Mouse (Mus musculus) limb, embryonic 14.5 days (tissue): ENCODE measurements around the gene Pcx. TPM values are rescaled to one million over a fixed set of nuclear protein-coding genes. Genes with fewer than 3 reads are reported as not detected.

Source experiments
- ATAC-seq: fragments of 200-750 bp; cut with Nextera tagmentation; 2 replicates; pipeline ENCODE4 v1.8.0; 2017; ENCODE audit warnings: low read depth, moderate number of reproducible peaks, moderate TSS enrichment; ENCODE audit not compliant: low FRiP score
- DNase-seq: peaks from one replicate; pipeline ENCODE4 v3.0.0-alpha.2; 2015; ENCODE audit warnings: low spot score
- H3K27ac ChIP-seq: fragments of 300-500 bp; sonication (generic); replicated peaks from 2 replicates; pipeline ENCODE4 v1.5.1; 2014; ENCODE audit warnings: low read depth, mild to moderate bottlenecking, low read length, moderate library complexity, mixed read lengths
- H3K27me3 ChIP-seq: fragments of 300-500 bp; sonication (generic); 2 replicates; pipeline ENCODE4 v1.6.1; 2014; ENCODE audit warnings: low read length, mixed read lengths; ENCODE audit not compliant: control insufficient read depth, insufficient read depth
- H3K36me3 ChIP-seq: fragments of 300-500 bp; sonication (generic); 2 replicates; pipeline ENCODE4 v1.6.1; 2014; ENCODE audit warnings: mild to moderate bottlenecking, low read length, moderate library complexity, mixed read lengths; ENCODE audit not compliant: control insufficient read depth, insufficient read depth
- H3K4me1 ChIP-seq: fragments of 300-500 bp; sonication (generic); 2 replicates; pipeline ENCODE4 v1.6.1; 2014; ENCODE audit warnings: antibody characterized with exemption, low read length, mixed read lengths; ENCODE audit not compliant: control insufficient read depth, insufficient read depth
- H3K4me2 ChIP-seq: fragments of 300-500 bp; sonication (generic); replicated peaks from 2 replicates; pipeline ENCODE4 v1.6.1; 2014; ENCODE audit warnings: low read depth, mild to moderate bottlenecking, low read length, moderate library complexity; ENCODE audit not compliant: severe bottlenecking
- H3K4me3 ChIP-seq: fragments of 300-500 bp; sonication (generic); replicated peaks from 2 replicates; pipeline ENCODE4 v1.5.1; 2014; ENCODE audit warnings: low read length
- H3K9ac ChIP-seq: fragments of 300-500 bp; sonication (generic); 2 replicates; pipeline ENCODE4 v1.6.1; 2014; ENCODE audit warnings: mild to moderate bottlenecking, low read depth, low read length, moderate library complexity; ENCODE audit not compliant: severe bottlenecking
- H3K9me3 ChIP-seq: fragments of 300-500 bp; sonication (generic); 2 replicates; pipeline ENCODE4 v1.6.1; 2016; ENCODE audit warnings: low read length; ENCODE audit not compliant: control insufficient read depth
- POLR2A ChIP-seq: fragments of 200-500 bp; IDR thresholded peaks from 2 replicates; pipeline ENCODE4 v1.8.0; 2012; ENCODE audit warnings: inconsistent platforms, mild to moderate bottlenecking, moderate library complexity, borderline replicate concordance; ENCODE audit not compliant: insufficient read depth, insufficient read length; ENCODE audit errors: extremely low read depth
- WGBS: fragments of 180-500 bp; shearing (Covaris S2); extraction: QIAGEN DNeasy Blood & Tissue Kit; methylation state at CpG from one replicate; pipeline ENCODE4 v1.1.7; 2014; 5-methylcytosine and 5-hydroxymethylcytosine counted together
- polyA plus RNA-seq, 2 experiments: library from polyadenylated mRNA; depleted of rRNA in 1 of 2; stranded (reverse) in 1 of 2; unstranded in 1 of 2; fragments of >200 nt; fragmentation: Nextera tagmentation in 1 of 2; extraction: Ambion mirVana in 1 of 2; gene quantifications; 2 replicates each; pipeline versions ENCODE4 v1.2.1 to v1.2.3; 2012 to 2014

The Pcx gene
- polyA plus RNA-seq, 2 experiments, result 11.8 to 14.8 TPM

DNA sequence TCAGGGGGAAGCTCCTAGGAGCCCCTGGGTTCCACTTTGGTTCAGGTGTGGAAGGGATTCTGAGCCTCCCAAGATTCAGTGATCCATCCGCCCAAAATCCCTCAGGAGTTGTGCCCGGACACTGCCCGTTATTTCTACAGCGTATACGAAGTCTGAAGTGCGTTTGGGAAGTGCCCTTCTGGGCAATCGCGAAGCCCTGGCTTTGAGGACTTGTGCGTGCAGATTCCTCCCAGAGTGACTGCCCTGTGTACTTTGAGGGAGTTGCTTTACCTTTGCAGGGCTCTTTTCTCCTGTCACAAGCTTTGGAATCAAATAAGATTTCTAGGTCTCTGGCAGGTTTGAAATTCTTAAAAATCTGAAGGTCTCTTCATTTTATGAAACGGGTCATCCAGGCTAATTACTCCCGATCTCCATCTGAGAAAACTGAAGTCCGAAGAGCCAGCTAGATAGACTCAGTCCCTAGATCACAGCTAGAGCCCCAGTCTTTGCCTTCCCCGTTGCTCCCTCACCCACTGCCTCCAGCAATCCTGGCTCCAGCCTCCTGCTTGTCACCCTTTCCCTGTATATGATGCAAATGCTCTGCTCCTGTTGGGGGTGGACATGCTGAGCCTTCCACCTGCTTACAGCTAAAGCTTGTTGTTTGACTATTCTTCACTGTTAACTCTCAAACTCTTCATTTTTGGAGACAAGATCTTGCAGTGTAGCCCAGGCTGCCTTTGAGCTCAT is 1.0 kb downstream of the Pcx start:
- Histone ChIP-seq H3K4me3 (peak overlapping the region; percentile 70), H3K36me3 (no peaks in the 10 kb centered on the region), H3K9me3 (no peaks in the 10 kb centered on the region), H3K9ac (peak overlapping the region; percentile 53), H3K4me2 (peak overlapping the region; percentile 94), H3K27me3 (peaks cover 5% of the 10 kb centered on the region; the same call in 1 of the 2 replicates), H3K27ac (no peak overlapping the region), H3K4me1 (peaks cover 24% of the 10 kb centered on the region)
- ATAC-seq (no peak), DNase-seq (no peak)
- TF ChIP-seq POLR2A, result no peak
- WGBS, result 7% methylated on average over 13 of the region's 13 CpGs

DNA sequence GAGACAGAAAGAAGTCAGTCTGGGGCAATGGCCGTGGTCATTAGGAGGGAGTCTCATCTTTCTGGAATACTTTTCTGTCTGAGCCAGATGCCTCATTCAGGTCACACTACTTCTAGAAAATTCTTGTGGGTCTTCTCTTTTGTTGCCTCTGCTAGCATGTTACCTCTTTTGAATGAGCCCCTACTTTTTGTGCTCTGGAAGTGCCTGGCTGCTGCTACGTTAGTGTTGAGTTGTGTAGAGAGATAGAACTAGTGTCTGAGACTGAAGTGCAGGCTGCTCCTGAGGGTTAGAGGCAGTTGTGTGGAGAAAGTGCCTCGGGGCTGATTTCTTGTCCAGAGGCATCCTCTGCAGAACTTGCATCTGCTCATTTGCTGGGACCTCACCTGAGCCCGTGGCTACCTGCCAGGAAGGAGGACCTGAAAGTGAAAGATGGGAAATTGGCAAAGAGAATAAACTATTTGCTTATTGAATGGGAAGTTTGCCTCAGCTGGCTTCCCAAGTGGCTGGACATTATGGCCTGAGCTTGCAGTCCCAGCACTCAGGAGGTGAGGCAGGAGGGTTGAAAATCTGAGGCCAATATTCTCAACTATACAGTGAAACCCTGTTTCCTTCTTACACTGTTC is 3.1 kb downstream of the Pcx start:
- Histone ChIP-seq H3K9me3 (no peaks in the 10 kb centered on the region), H3K9ac (no peak overlapping the region), H3K36me3 (no peaks in the 10 kb centered on the region), H3K27ac (no peak overlapping the region), H3K4me2 (no peak overlapping the region), H3K27me3 (peaks cover 5% of the 10 kb centered on the region; the same call in 1 of the 2 replicates), H3K4me3 (no peak overlapping the region), H3K4me1 (peaks cover 31% of the 10 kb centered on the region)
- DNase-seq, result no peak
- TF ChIP-seq POLR2A, result no peak
- WGBS, result 62% methylated on average over 4 of the region's 4 CpGs
- no peak for ATAC-seq

DNA sequence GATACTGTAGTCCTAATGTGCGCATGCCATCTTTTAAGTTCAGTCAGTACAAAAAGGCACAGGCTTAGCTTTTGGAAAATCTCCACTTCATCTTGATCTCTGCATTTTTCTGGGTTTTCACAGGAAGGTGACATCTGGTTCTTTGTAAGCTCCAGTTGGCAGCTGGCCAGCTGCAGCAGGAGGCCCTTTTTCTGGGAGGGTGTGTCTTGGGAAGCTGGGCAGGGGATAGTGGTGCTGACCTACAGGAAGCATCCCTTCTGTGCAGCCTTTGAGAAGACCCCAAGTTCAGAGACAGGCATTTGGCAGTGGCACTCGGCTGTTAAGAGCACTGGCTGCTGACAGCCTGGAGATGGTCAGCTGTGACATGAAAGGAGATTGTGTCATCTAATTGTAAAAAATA is 5.5 kb downstream of the Pcx start:
- Histone ChIP-seq H3K9ac (no peak overlapping the region), H3K4me1 (peaks cover 30% of the 10 kb centered on the region), H3K4me2 (no peak overlapping the region), H3K27me3 (peaks cover 4% of the 10 kb centered on the region; the same call in 1 of the 2 replicates), H3K4me3 (no peak overlapping the region), H3K27ac (peak overlapping the region; percentile 45; the same call in 1 of the 2 replicates), H3K9me3 (no peaks in the 10 kb centered on the region), H3K36me3 (no peaks in the 10 kb centered on the region)
- 28% methylated on average over 2 of the region's 2 CpGs for WGBS
- peak; percentile 53 for ATAC-seq
- DNase-seq, result peak; percentile 57
- TF ChIP-seq POLR2A, result no peak

DNA sequence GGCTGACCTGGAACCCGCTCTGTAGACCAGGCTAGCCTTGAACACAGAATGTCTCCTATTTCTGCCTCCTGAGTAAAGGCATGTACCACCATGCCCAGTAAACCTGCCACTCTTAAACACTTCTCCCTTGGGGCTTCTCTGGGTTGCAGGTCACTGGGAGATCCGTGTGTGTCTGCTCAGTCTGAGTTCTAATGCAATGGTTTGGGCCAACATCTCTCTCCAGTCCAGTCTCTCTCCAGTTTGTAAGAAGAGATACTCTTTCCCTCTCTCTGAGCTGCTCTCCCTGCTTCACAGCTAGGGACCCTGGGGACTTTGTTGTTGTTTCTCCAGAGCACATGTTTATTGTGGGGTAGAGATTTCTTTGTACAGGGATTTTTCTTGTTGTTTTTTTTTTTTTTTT is 6.0 kb downstream of the Pcx start:
- 55% methylated on average over 2 of the region's 2 CpGs for WGBS
- H3K9ac ChIP-seq, result no peak overlapping the region
- H3K27ac ChIP-seq, result no peak overlapping the region; the same call in 1 of the 2 replicates
- ATAC-seq, result no peak
- no peak for DNase-seq
- no peaks in the 10 kb centered on the region for H3K27me3 ChIP-seq
- no peaks in the 10 kb centered on the region for H3K36me3 ChIP-seq
- no peak overlapping the region for H3K4me3 ChIP-seq
- TF ChIP-seq POLR2A, result no peak
- peaks cover 26% of the 10 kb centered on the region for H3K4me1 ChIP-seq
- H3K9me3 ChIP-seq, result no peaks in the 10 kb centered on the region
- H3K4me2 ChIP-seq, result no peak overlapping the region

DNA sequence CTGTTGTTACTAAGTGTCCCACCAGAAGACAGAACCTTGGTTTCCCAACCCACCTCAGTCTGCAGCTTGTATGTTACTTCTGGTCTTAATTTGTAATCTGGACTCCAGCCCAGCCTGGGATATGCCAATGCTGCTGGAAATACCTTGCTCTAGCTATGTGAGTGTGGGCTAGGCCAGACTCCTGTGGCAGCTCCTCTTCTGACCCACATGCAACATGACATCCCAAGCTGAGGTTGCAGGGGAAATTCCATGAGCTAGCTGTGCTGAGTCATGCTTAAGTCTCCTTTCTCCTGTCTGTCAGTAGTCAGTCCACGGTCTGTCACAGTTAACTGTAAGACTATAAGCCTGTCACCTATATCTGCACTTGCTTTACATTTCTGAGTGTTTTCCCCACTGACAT is 7.2 kb downstream of the Pcx start:
- Histone ChIP-seq H3K9ac (no peak overlapping the region), H3K27ac (no peak overlapping the region), H3K36me3 (no peaks in the 10 kb centered on the region), H3K27me3 (no peaks in the 10 kb centered on the region), H3K4me2 (no peak overlapping the region), H3K4me1 (peaks cover 26% of the 10 kb centered on the region), H3K4me3 (no peak overlapping the region), H3K9me3 (no peaks in the 10 kb centered on the region)
- DNase-seq (no peak), ATAC-seq (no peak)
- WGBS, result 75% methylated on average over 1 of the region's 1 CpGs
- no peak for TF ChIP-seq POLR2A
